Mouse (Mus musculus): ENCODE results near the gene Ago4. TPM values are rescaled to one million over a fixed set of nuclear protein-coding genes. Genes with fewer than 3 reads are reported as not detected.
"Not testable (repeated sequence)": the region's sequence is repeated elsewhere in the genome, so short reads cannot be mapped to it uniquely, and the experiment has no call there.

Gene Ago4
- polyA plus RNA-seq, 1 experiment from 2014 or later, result 0.23 TPM

DNA sequence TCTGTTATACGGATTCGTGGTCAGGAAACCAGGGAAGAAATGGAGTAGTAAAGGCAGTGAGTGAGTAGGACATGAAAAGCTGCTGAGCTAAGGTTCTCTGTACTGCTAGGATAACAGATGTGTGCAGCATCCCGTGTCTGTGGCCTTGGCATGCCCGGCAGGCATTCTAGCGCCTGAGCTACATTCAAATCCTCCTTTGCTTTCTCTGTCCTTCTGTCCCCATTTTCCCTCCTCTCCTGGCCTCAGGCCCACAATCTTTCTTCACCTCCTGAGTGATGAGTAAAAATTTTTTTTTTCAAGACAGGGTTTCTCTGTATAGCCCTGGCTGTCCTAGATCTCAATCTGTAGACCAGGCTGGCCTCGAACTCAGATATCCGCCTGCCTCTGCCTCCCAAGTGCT, 18.9 kb upstream of the Ago4 start:
- Histone ChIP-seq H3K4me2 (no peak overlapping the region), H3K9me3 (replicated peaks) (no peaks in the 10 kb centered on the region), H3K9ac (no peak overlapping the region), H3K27me3 (replicated peaks) (0 out of 2 replicates have a peak, but pooled peaks cover 5% of the 10 kb centered on the region), H3K36me3 (no peaks in the 10 kb centered on the region), H3K27ac (no peak overlapping the region), H3K4me1 (peaks cover 13% of the 10 kb centered on the region), H3K4me3 (no peak overlapping the region)
- no peak for ATAC-seq
- 70% methylated on average over 7 of the region's 7 CpGs for WGBS (ENCODE audit: insufficient replicate concordance)

DNA sequence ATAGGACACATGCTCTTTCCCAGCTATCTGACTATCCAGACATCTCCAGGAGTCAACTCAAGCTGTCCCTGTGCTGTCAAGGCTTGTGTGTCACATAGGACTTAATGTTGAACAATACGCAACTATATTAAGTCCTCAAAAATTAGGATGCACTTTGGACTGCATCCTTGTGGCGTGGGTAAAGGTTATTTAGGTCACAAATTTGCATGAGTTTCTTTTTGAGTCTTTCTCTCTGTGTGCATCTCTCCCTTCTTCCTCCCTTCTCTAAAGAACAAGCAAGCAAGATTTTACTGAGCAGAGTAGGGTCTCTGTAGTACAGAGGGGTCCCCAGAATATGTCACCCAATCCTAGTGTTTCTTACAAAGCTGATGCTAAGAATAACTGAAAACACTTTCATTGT, 12.9 kb upstream of the Ago4 start:
- no peaks in the 10 kb centered on the region for H3K36me3 ChIP-seq
- ATAC-seq, result no peak
- H3K27me3 ChIP-seq (replicated peaks), result 0 out of 2 replicates have a peak, but pooled peaks cover 3% of the 10 kb centered on the region
- H3K9ac ChIP-seq, result no peak overlapping the region
- H3K9me3 ChIP-seq (replicated peaks), result no peaks in the 10 kb centered on the region
- no peak overlapping the region for H3K27ac ChIP-seq
- no peak overlapping the region for H3K4me2 ChIP-seq
- no peak overlapping the region for H3K4me3 ChIP-seq
- 68% methylated on average over 2 of the region's 2 CpGs for WGBS (ENCODE audit: insufficient replicate concordance)
- H3K4me1 ChIP-seq, result no peaks in the 10 kb centered on the region

DNA sequence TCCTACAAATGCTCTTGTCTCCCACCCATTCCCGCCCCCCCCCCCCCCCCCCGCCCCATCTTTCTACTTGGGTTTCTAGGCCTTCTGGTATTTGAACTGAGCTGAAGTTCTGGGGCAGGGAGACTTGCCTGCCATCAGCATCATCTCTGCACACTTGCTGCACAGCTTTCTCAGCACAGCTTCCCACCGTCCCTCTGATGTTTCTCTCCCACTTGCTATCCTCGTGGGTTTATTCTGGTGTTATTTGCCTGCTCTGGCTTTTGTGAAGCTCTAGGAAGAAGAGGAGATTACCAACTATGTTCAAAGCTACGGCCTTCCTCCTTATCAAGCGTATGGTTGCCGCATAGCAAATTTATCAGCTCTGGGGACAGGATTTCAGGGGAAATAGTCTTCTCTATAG, 12.4 kb upstream of the Ago4 start:
- H3K9me3 ChIP-seq (replicated peaks), result no peaks in the 10 kb centered on the region
- WGBS (ENCODE audit: insufficient replicate concordance), result 68% methylated on average over 6 of the region's 7 CpGs
- no peaks in the 10 kb centered on the region for H3K27me3 ChIP-seq (replicated peaks)
- H3K9ac ChIP-seq, result no peak overlapping the region
- ATAC-seq, result no peak
- no peak overlapping the region for H3K4me3 ChIP-seq
- no peaks in the 10 kb centered on the region for H3K36me3 ChIP-seq
- no peak overlapping the region for H3K27ac ChIP-seq
- no peaks in the 10 kb centered on the region for H3K4me1 ChIP-seq
- H3K4me2 ChIP-seq, result no peak overlapping the region

DNA sequence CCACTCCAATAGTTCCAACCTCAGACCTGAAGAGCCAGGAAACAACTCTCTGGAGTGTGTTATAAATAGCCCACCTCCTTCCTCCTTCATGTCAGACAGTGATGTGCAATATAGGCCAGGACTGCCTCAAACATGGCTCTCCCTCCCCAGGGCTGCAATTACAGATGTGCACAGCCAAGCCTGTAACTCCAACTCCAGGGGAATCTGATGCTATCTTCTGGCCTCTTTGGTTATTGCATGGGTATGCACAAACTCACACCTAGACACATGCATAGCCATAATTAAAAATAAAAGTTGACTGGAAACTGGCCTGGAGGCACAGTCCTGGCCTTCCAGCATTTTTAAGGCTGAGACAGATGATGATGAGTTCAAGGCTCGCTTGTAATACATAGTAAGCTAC, 11.7 kb upstream of the Ago4 start:
- H3K9me3 ChIP-seq (replicated peaks), result no peaks in the 10 kb centered on the region
- no peak overlapping the region for H3K4me3 ChIP-seq
- no peak for ATAC-seq
- no peak overlapping the region for H3K9ac ChIP-seq
- no peak overlapping the region for H3K27ac ChIP-seq
- no peak overlapping the region for H3K4me2 ChIP-seq
- WGBS (ENCODE audit: insufficient replicate concordance), result 48% methylated on average over 1 of the region's 1 CpGs
- H3K27me3 ChIP-seq (replicated peaks), result no peaks in the 10 kb centered on the region
- no peaks in the 10 kb centered on the region for H3K36me3 ChIP-seq
- H3K4me1 ChIP-seq, result no peaks in the 10 kb centered on the region

DNA sequence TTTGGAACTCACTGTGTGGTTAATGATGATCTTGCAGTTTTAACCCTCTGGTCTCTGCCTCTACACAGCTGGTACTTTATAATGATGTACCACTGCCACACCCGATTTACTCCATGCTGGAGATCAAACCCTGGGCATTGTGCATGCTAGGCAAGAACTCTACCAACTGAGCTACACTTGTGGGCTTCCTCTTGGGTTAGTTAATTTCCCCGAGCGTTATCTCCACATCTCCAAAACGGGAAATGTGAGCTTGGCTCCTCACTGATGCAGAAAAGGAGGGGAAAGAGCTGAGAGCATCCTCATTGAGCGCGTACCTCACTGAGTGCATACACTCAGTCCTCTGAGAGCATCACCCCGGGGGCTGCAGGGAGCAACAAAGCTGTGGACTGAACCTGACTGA, 9.6 kb upstream of the Ago4 start:
- Histone ChIP-seq H3K27ac (no peak overlapping the region), H3K4me3 (no peak overlapping the region), H3K9me3 (replicated peaks) (no peaks in the 10 kb centered on the region), H3K36me3 (no peaks in the 10 kb centered on the region), H3K9ac (no peak overlapping the region), H3K27me3 (replicated peaks) (peaks cover 3% of the 10 kb centered on the region; the same call in 1 of the 2 replicates), H3K4me1 (no peaks in the 10 kb centered on the region), H3K4me2 (no peak overlapping the region)
- no peak for ATAC-seq
- WGBS (ENCODE audit: insufficient replicate concordance), result 37% methylated on average over 7 of the region's 7 CpGs

DNA sequence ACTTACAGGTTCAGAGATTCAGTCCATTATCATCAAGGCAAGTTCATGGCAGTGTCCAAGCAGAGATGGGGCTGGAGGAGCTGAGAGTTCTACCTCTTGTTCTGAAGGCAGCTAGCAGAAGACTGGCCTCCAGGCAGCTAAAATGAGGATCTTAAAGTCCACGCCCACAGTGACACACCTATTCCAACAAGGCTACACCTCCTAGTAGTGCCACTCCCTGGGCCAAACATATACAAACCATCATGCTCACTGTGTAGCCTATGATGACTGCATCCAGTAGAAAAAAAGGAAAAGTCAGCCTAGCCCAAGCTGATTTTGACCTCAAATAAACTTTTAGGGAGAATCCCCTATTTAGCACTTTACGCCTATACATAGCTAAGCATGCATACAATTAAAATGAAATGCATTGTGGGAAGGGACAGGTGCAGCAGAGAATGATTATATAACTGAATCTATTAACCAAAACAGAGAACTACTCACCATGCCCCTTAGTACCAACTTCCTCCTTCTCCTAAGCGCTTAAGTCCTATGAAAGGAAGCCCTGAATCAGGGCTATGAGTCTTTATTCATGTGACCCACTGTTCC, 7.3 kb upstream of the Ago4 start:
- no peak overlapping the region for H3K9ac ChIP-seq
- H3K36me3 ChIP-seq, result no peaks in the 10 kb centered on the region
- peaks cover 9% of the 10 kb centered on the region for H3K27me3 ChIP-seq (replicated peaks)
- no peak overlapping the region for H3K4me3 ChIP-seq
- no peaks in the 10 kb centered on the region for H3K4me1 ChIP-seq
- no peak for ATAC-seq
- 41% methylated on average over 3 of the region's 3 CpGs for WGBS (ENCODE audit: insufficient replicate concordance)
- no peak overlapping the region for H3K27ac ChIP-seq
- H3K9me3 ChIP-seq (replicated peaks), result no peaks in the 10 kb centered on the region
- no peak overlapping the region for H3K4me2 ChIP-seq

DNA sequence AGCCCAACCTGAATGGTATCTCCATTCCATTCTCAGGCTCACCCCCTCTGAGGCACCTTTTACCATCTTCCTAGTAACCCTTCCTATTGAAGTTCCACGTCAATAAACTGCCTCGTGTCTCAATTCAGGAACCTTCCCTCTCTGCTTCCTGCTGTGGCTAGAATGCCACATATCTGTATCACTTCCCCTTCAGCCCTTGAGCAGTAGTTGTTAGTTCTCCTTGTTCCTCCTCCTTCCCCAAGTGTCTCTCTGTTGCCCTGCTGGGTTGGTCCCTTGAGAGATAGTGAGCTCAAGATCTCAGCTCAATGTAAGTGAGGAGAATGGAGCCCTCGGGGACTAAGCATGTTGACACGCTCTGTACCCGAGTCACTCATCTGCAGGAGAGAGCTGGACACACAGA, 3.6 kb upstream of the Ago4 start:
- H3K27ac ChIP-seq, result peak overlapping the region; percentile 10; the same call in 1 of the 2 replicates
- 0 out of 2 replicates have a peak, but pooled peaks cover 13% of the 10 kb centered on the region for H3K4me1 ChIP-seq
- no peak overlapping the region for H3K4me3 ChIP-seq
- H3K36me3 ChIP-seq, result no peaks in the 10 kb centered on the region
- WGBS (ENCODE audit: insufficient replicate concordance), result 18% methylated on average over 5 of the region's 5 CpGs
- no peak overlapping the region for H3K9ac ChIP-seq
- no peak for ATAC-seq
- no peak overlapping the region; the same call in 1 of the 2 replicates for H3K4me2 ChIP-seq
- H3K27me3 ChIP-seq (replicated peaks), result peaks cover 42% of the 10 kb centered on the region
- no peaks in the 10 kb centered on the region for H3K9me3 ChIP-seq (replicated peaks)

DNA sequence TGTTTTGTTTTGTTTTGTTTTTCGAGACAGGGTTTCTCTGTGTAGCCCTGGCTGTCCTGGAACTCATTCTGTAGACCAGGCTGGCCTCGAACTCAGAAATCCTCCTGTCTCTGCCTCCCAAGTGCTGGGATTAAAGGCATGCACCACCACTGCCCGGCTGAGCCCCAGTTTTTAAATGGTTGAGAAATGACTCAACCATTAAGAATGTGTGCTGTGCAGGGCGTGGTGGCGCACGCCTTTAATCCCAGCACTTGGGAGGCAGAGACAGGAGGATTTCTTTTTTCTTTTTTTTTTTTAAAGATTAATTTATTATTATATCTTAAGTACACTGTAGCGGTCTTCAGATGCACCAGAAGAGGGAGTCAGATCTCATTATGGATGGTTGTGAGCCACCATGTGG, 2.4 kb upstream of the Ago4 start:
- ATAC-seq; H3K27ac ChIP-seq; H3K4me2 ChIP-seq; H3K36me3 ChIP-seq; H3K9ac ChIP-seq; H3K9me3 ChIP-seq (replicated peaks); H3K4me3 ChIP-seq: not testable (repeated sequence)
- 74% methylated on average over 7 of the region's 7 CpGs for WGBS (ENCODE audit: insufficient replicate concordance)
- Histone ChIP-seq H3K4me1 (0 out of 2 replicates have a peak, but pooled peaks cover 13% of the 10 kb centered on the region), H3K27me3 (replicated peaks) (peaks cover 54% of the 10 kb centered on the region)

DNA sequence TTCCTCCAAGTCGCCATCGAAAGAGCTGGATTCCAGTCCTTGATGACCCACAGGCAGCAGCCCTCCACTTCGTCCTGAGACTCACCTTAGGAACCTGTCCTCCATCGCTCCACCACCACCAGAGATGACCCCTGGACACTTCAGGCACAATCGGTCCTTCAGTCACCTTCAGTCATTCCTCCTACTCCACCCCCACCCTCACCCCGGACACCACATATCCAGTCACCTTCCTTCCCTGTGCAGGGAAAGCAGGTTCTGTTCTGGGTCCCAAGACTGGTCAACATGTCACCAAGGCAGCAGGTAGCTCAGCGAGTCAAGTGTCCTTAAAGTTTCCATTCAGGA, 428 bp upstream of the Ago4 start:
- 0 out of 2 replicates have a peak, but pooled peaks have one; percentile 24 for ATAC-seq
- Histone ChIP-seq H3K9ac (peak overlapping the region; percentile 68; the same call in 1 of the 2 replicates), H3K27me3 (replicated peaks) (peaks cover 57% of the 10 kb centered on the region), H3K4me2 (peak overlapping the region; percentile 90), H3K4me3 (peak overlapping the region; percentile 73), H3K4me1 (0 out of 2 replicates have a peak, but pooled peaks cover 13% of the 10 kb centered on the region), H3K9me3 (replicated peaks) (no peaks in the 10 kb centered on the region), H3K27ac (no peak overlapping the region), H3K36me3 (no peaks in the 10 kb centered on the region)
- WGBS (ENCODE audit: insufficient replicate concordance), result 18% methylated on average over 6 of the region's 7 CpGs

DNA sequence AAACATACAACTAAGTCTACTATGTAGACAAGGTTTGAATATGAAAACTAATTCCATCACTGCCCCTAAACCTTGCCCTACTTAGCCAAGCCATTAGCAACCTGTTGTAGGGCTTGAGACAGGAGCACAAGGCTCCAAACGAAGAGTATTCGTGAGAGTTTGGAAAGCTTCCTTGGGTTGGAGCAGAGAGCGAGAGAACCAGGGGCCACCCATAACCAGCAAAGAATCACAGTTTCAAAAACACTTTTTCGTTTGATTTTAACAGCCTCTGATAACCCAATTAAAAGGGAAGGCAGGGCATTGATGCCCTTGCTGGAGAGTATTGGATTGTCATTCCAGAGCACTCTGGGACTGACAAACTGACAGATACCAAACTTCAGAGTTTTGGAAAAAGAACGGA, 980 bp downstream of the Ago4 start:
- peaks cover 57% of the 10 kb centered on the region for H3K27me3 ChIP-seq (replicated peaks)
- no peaks in the 10 kb centered on the region for H3K9me3 ChIP-seq (replicated peaks)
- WGBS (ENCODE audit: insufficient replicate concordance), result 37% methylated on average over 5 of the region's 5 CpGs
- ATAC-seq, result no peak
- H3K27ac ChIP-seq, result no peak overlapping the region
- H3K36me3 ChIP-seq, result no peaks in the 10 kb centered on the region
- peak overlapping the region; percentile 90 for H3K4me2 ChIP-seq
- no peak overlapping the region for H3K9ac ChIP-seq
- H3K4me3 ChIP-seq, result peak overlapping the region; percentile 73
- 0 out of 2 replicates have a peak, but pooled peaks cover 13% of the 10 kb centered on the region for H3K4me1 ChIP-seq

DNA sequence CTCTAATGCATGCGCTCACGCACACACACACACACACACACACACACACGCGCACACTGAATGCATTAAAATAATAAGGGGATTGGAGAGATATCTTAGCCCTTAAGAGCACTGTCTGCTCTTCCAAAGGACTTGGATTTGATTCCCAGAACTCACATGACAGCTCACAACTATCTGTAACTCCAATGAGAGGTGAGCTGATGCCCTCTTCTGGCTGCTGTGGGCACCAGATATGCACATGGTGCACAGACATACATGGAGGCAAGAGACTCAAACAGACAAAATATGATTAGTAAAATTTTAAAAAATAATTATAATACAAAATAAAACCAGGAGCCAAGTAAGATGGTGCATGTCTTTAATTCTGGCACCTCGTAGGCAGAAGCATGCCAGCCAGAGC, 6.4 kb downstream of the Ago4 start:
- WGBS (ENCODE audit: insufficient replicate concordance), result 76% methylated on average over 5 of the region's 5 CpGs
- no peaks in the 10 kb centered on the region for H3K9me3 ChIP-seq (replicated peaks)

DNA sequence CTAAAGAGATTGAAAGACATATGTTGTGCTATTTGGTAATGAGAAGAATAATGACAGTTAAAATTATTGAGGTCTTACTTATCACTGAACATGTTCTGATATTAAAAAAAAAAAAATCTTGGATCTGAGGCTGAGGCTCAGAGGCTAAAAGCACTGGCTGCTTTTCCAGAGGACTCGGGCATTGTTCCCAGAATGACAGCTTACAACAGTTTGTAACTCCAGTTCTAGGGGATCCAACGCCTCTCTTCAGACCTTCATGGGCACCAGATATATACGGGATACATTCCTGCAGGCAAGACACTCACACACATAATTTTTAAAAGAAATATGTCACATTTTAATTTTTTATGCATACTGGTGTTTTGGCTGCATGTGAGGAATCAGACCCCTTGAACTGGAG, 7.1 kb downstream of the Ago4 start:
- no peaks in the 10 kb centered on the region for H3K4me1 ChIP-seq
- WGBS (ENCODE audit: insufficient replicate concordance), result 60% methylated on average over 3 of the region's 3 CpGs

More for the DNA sequence above, 6.4 kb downstream of the Ago4 start:
- Histone ChIP-seq H3K4me3 (no peak overlapping the region), H3K4me2 (no peak overlapping the region), H3K27ac (no peak overlapping the region), H3K36me3 (no peaks in the 10 kb centered on the region), H3K4me1 (no peaks in the 10 kb centered on the region), H3K9ac (no peak overlapping the region), H3K27me3 (replicated peaks) (peaks cover 17% of the 10 kb centered on the region)
- no peak for ATAC-seq

More for the DNA sequence above, 7.1 kb downstream of the Ago4 start:
- no peaks in the 10 kb centered on the region for H3K9me3 ChIP-seq (replicated peaks)
- no peak overlapping the region for H3K9ac ChIP-seq
- H3K27me3 ChIP-seq (replicated peaks), result peaks cover 11% of the 10 kb centered on the region; the same call in 1 of the 2 replicates
- H3K36me3 ChIP-seq, result no peaks in the 10 kb centered on the region
- H3K4me3 ChIP-seq, result no peak overlapping the region
- ATAC-seq, result no peak
- no peak overlapping the region for H3K27ac ChIP-seq
- no peak overlapping the region for H3K4me2 ChIP-seq

All from liver, embryonic 12.5 days (tissue).